Mouse (Mus musculus): ENCODE data around the gene Pros1.

GRCm38 (mm10) chr16:62915530-62915929, 61.4 kb downstream of the Pros1 start:
- TF ChIP-seq POLR2A (IDR thresholded peaks at IDR 0.05; ENCODE audit: borderline replicate concordance, extremely low read depth, insufficient read depth, insufficient read length, poor library complexity, severe bottlenecking) (no peak), CTCF (IDR thresholded peaks at IDR 0.05; ENCODE audit: borderline replicate concordance, extremely low read depth, insufficient read depth, insufficient read length) (no peak)

Data from brain, embryonic 14.5 days (tissue).